Mouse (Mus musculus) stomach, embryonic 16.5 days (tissue): Measurements from ENCODE around the gene Pdcl. TPM values are rescaled to one million over a fixed set of nuclear protein-coding genes. Genes with fewer than 3 reads are reported as not detected.

Source experiments
- ATAC-seq: fragments of 200-750 bp; cut with Nextera tagmentation; 2 replicates; pipeline ENCODE4 v1.8.0; 2017; ENCODE audit warnings: moderate number of reproducible peaks, moderate TSS enrichment; ENCODE audit not compliant: insufficient read depth, low FRiP score
- H3K27ac ChIP-seq: fragments of 300-500 bp; sonication (generic); 2 replicates; pipeline ENCODE4 v1.5.1; 2014; ENCODE audit warnings: low read length
- H3K27me3 ChIP-seq: fragments of 300-500 bp; sonication (generic); 2 replicates; pipeline ENCODE4 v1.6.1; 2014; ENCODE audit warnings: low read length, control low read depth, mixed read lengths; ENCODE audit not compliant: control insufficient read depth, insufficient read depth
- H3K36me3 ChIP-seq: fragments of 300-500 bp; sonication (generic); 2 replicates; pipeline ENCODE4 v1.6.1; 2014; ENCODE audit warnings: low read length; ENCODE audit not compliant: control insufficient read depth, insufficient read depth
- H3K4me1 ChIP-seq: fragments of 300-500 bp; sonication (generic); 2 replicates; pipeline ENCODE4 v1.6.1; 2014; ENCODE audit warnings: low read length, control low read depth, mixed read lengths; ENCODE audit not compliant: control insufficient read depth, insufficient read depth
- H3K4me2 ChIP-seq: fragments of 300-500 bp; sonication (generic); 2 replicates; pipeline ENCODE4 v1.6.1; 2014; ENCODE audit warnings: low read depth, low read length, mixed read lengths
- H3K4me3 ChIP-seq: fragments of 300-500 bp; sonication (generic); replicated peaks from 2 replicates; pipeline ENCODE4 v1.5.1; 2014; ENCODE audit warnings: mild to moderate bottlenecking, low read length
- H3K9ac ChIP-seq: fragments of 300-500 bp; sonication (generic); 2 replicates; pipeline ENCODE4 v1.6.1; 2014; ENCODE audit warnings: low read length
- H3K9me3 ChIP-seq: fragments of 300-500 bp; sonication (generic); replicated peaks from 2 replicates; pipeline ENCODE4 v1.6.1; 2016; ENCODE audit warnings: low read length, control low read depth; ENCODE audit not compliant: control insufficient read depth
- WGBS: fragments of 180-500 bp; shearing (Covaris S2); extraction: QIAGEN DNeasy Blood & Tissue Kit; methylation state at CpG from one replicate; pipeline ENCODE4 v1.1.7; 2014; 5-methylcytosine and 5-hydroxymethylcytosine counted together
- polyA plus RNA-seq: library from polyadenylated mRNA; unstranded; fragments of >200 nt; fragmentation: Nextera tagmentation; extraction: Ambion mirVana; gene quantifications from 2 replicates; pipeline ENCODE4 v1.2.1, GENCODE M21; 2015

Pdcl gene
- polyA plus RNA-seq, 1 experiment from 2014 or later = 39.9 TPM

DNA sequence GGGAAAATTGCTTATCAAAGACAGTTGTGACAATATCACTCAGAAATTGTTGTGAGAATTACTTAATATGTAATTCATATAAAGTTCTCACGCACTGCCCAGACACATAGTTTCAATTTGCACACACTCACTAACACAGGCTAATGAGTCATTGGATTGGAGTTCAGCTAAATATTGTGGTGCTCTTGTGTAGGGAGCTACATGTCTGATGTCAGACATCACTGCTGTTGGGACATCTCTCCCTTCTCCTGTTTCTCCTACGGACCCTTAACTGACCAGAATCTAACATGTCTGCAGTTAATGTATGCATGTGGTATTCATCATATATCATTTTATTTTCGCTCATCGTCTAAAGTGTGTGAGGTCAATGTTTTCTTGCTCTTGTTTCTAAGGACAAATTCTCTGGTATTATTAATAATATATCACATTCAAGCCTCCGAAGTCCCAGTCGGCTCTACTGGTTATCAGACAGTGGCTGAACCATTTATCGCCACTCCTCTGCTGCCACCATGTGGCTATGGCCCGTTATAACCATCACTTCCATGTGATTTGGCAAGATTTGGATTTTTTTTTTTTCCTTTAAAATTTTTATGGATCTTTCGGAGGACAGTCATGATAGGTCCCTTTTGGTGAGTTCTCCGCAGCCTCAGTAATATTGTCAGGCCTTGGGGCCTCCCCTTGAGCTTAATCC, 20.5 kb downstream of the Pdcl start:
- 52% methylated on average over 10 of the region's 10 CpGs for WGBS
- H3K9ac ChIP-seq = no peak overlapping the region
- no peak overlapping the region for H3K27ac ChIP-seq
- no peaks in the 10 kb centered on the region for H3K9me3 ChIP-seq
- ATAC-seq = no peak
- no peak overlapping the region for H3K4me2 ChIP-seq
- no peak overlapping the region for H3K4me3 ChIP-seq
- no peaks in the 10 kb centered on the region for H3K27me3 ChIP-seq
- no peaks in the 10 kb centered on the region for H3K4me1 ChIP-seq
- H3K36me3 ChIP-seq = no peaks in the 10 kb centered on the region

DNA sequence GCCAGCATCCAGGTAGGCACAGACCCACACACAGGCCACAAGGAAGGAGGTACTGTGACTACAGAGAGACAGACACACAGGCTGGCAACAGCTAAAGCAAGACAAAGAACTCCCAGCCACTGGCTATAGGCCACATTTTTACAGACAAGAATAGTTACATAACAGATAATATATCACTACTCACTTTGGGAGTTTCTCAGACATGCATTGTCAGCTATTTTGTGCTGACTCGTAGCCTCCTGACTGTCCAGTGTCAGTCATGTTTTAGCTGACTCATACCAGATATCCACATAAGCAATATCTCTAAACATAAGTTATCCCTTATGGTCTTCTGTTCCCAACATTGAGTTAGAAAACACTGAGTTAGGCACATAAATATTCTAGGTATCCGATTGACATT, 25.8 kb downstream of the Pdcl start:
- ATAC-seq = no peak; the same call in 1 of the 2 replicates
- Histone ChIP-seq H3K36me3 (no peaks in the 10 kb centered on the region), H3K9ac (no peak overlapping the region), H3K9me3 (no peaks in the 10 kb centered on the region), H3K27me3 (no peaks in the 10 kb centered on the region), H3K27ac (no peak overlapping the region), H3K4me2 (no peak overlapping the region), H3K4me1 (no peaks in the 10 kb centered on the region), H3K4me3 (no peak overlapping the region)
- 80% methylated on average over 2 of the region's 2 CpGs for WGBS

DNA sequence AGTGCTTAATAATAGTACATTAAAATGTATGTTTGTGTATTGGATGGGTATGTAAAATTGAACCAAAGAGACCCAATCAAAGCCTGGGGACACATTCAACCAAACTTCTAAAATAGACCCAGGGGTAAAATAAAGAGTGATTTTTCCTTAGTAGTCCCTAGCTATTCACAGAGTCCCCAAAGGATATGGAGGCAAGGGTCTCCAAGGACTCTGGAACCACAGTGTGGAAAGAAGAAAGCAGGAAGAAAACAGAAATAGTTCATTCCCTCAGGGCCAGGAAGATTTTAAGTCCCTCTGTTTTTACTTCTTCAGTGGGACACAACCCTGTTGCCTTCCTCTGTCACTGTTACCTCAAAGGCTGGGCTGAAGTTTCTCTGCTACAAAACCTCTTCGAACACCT, 32.9 kb downstream of the Pdcl start, which contains the start of gene Olfr368:
Gene Olfr368 (plus strand): TSS at position 301 of the 400 bp plus-strand sequence.
- H3K9me3 ChIP-seq = no peaks in the 10 kb centered on the region
- 83% methylated on average over 1 of the region's 1 CpGs for WGBS
- H3K36me3 ChIP-seq = no peaks in the 10 kb centered on the region
- H3K9ac ChIP-seq = no peak within 1 kb of the TSS
- no peak for ATAC-seq
- no peaks in the 10 kb centered on the region for H3K27me3 ChIP-seq
- no peak within 1 kb of the TSS for H3K27ac ChIP-seq
- no peak within 1 kb of the TSS for H3K4me2 ChIP-seq
- H3K4me3 ChIP-seq = no peak within 1 kb of the TSS
- no peaks in the 10 kb centered on the region for H3K4me1 ChIP-seq

Other genes with a start within 250 kb of the Pdcl start
- not detected in 2 replicates for gene Olfr362, start 241.4 kb downstream of the Pdcl start, polyA plus RNA-seq
- not detected in 2 replicates for gene Olfr364-ps1, start 220.0 kb downstream of the Pdcl start, polyA plus RNA-seq
- not detected in 2 replicates for gene Olfr365, start 171.1 kb downstream of the Pdcl start, polyA plus RNA-seq
- not detected in 2 replicates for gene Olfr366, start 147.8 kb downstream of the Pdcl start, polyA plus RNA-seq
- not detected in 2 replicates for gene Olfr368, start 32.8 kb downstream of the Pdcl start, polyA plus RNA-seq
- 11.5 and 12.7 TPM in 2 replicates for gene Rc3h2, start 63.6 kb upstream of the Pdcl start, polyA plus RNA-seq
- gene Zbtb26, start 83.8 kb upstream of the Pdcl start, polyA plus RNA-seq = 6.6 and 7.0 TPM in 2 replicates
- gene Zbtb6, start 83.8 kb upstream of the Pdcl start, polyA plus RNA-seq = 8.7 and 9.5 TPM in 2 replicates
- gene Rabgap1, start 83.9 kb upstream of the Pdcl start, polyA plus RNA-seq = 30.8 and 36.5 TPM in 2 replicates
- gene Gpr21, start 157.0 kb upstream of the Pdcl start, polyA plus RNA-seq = 1.0 and 1.4 TPM in 2 replicates